ENCODE assay signal across 9 mouse cellular contexts in genomic region chr14:7853691-7854090, GRCm38 (mm10). TPM values are rescaled to one million over a fixed set of nuclear protein-coding genes. Genes with fewer than 3 reads are reported as not detected.
DNase-seq lines count a peak whose midpoint lies in the region; ATAC-seq lines count a peak whose summit lies in the region.
"Had no signal": no experiment of that assay in that cellular context is flagged by ENCODE, and none has a peak within 500 bp of the region (broad histone marks: within the 10 kb centered on the region; RNA-seq: fewer than 3 reads in every experiment).

No protein-coding gene starts in this region.

- no peak overlapping the region for H3K4me3 ChIP-seq in heart, embryonic 16.5 days (ENCODE audit: low read length)
- no peak overlapping the region for H3K4me3 ChIP-seq in midbrain, embryonic 15.5 days

- H3K9me3 ChIP-seq in heart, embryonic 16.5 days (replicated peaks; ENCODE audit: control insufficient read depth, low read length): no peaks in the 10 kb centered on the region
- no peaks in the 10 kb centered on the region for H3K9me3 ChIP-seq in midbrain, embryonic 15.5 days

- WGBS in heart, embryonic 16.5 days: 10% methylated on average over 11 of the region's 11 CpGs
- 52% methylated on average over 11 of the region's 11 CpGs for WGBS in midbrain, embryonic 15.5 days

- no peaks in the 10 kb centered on the region for H3K36me3 ChIP-seq in heart, embryonic 16.5 days (ENCODE audit: control insufficient read depth, insufficient read depth)
- no peaks in the 10 kb centered on the region for H3K36me3 ChIP-seq in midbrain, embryonic 15.5 days (replicated peaks)

- H3K27ac ChIP-seq in heart, embryonic 16.5 days (ENCODE audit: low read length): peak overlapping the region; percentile 63
- peak overlapping the region; percentile 25; the same call in 1 of the 2 replicates for H3K27ac ChIP-seq in midbrain, embryonic 15.5 days

- no peaks in the 10 kb centered on the region for H3K27me3 ChIP-seq in heart, embryonic 16.5 days (ENCODE audit: control insufficient read depth, insufficient read depth, low read length)
- no peaks in the 10 kb centered on the region for H3K27me3 ChIP-seq in midbrain, embryonic 15.5 days (replicated peaks)
- H3K27me3 ChIP-seq: CH12.LX had no signal

- peaks cover 39% of the 10 kb centered on the region for H3K4me1 ChIP-seq in heart, embryonic 16.5 days (ENCODE audit: control insufficient read depth, insufficient read depth, low read length)
- H3K4me1 ChIP-seq in midbrain, embryonic 15.5 days: peaks cover 16% of the 10 kb centered on the region

- intact Hi-C loops in heart, postnatal 25 days (cut with DNase I): loop anchor here (5.0 kb wide), 1 partner anchor 36 kb away; the partner anchor contains the start of gene Flnb

- peak; percentile 82 for ATAC-seq in heart, embryonic 16.5 days (replicated peaks; ENCODE audit: extremely low read depth, insufficient read depth, low FRiP score)
- peak; percentile 69 for ATAC-seq in midbrain, embryonic 15.5 days (replicated peaks)
- ATAC-seq in erythroid progenitor cell, adult 5-6 weeks (replicated peaks; ENCODE audit: low FRiP score, poor library complexity, severe bottlenecking): no peak

- peak; percentile 97 for DNase-seq in heart, adult 11 months
- DNase-seq in heart, postnatal 25 days (ENCODE audit: low spot score): no peak
- peak; percentile 61 for DNase-seq in embryo, embryonic 11 days
- DNase-seq in kidney, postnatal 4 days: peak; percentile 47 to 65
- DNase-seq in urinary bladder, adult 18-20 months (ENCODE audit: low spot score in 2 of 2): no peak

- peak overlapping the region; percentile 23 for H3K4me2 ChIP-seq in heart, embryonic 16.5 days (ENCODE audit: low read depth, low read length)
- H3K4me2 ChIP-seq in midbrain, embryonic 15.5 days: no peak overlapping the region

- H3K9ac ChIP-seq in heart, embryonic 16.5 days (ENCODE audit: low read length): no peak overlapping the region
- no peak overlapping the region for H3K9ac ChIP-seq in midbrain, embryonic 15.5 days

RNA-seq across cellular contexts. Expression of gene Flnb, which starts 35.9 kb away (rescaled TPM):
- total RNA-seq in heart, postnatal 25 days (2021): 10 to 100 TPM; 21.9 to 27.7 TPM
- 9.2 and 14.4 TPM in 2 replicates for polyA plus RNA-seq in heart, embryonic 16.5 days (2015; fragmentation: Nextera tagmentation; extraction: Ambion mirVana)
- polyA plus RNA-seq in midbrain, embryonic 15.5 days (2015; fragmentation: Nextera tagmentation; extraction: Ambion mirVana): 12.0 and 12.6 TPM in 2 replicates
- total RNA-seq in erythroid progenitor cell, adult 5-6 weeks (2015; ENCODE audit: low replicate concordance): 1.4 and 1.7 TPM in 2 replicates
- total RNA-seq in erythroid progenitor cell, adult 5-6 weeks (2017; ENCODE audit: low replicate concordance): 0.64 and 1.2 TPM in 2 replicates

Comparison
In these comparisons a context has a peak if more than half of its experiments do, and no peak if none do; other contexts are left out.
1. DNase-seq: peak in heart, adult 11 months (single experiment), embryo, embryonic 11 days (single experiment) and kidney, postnatal 4 days (2 of 2); none in heart, postnatal 25 days (single experiment) and urinary bladder, adult 18-20 months (0 of 2).
2. RNA of gene Flnb, which starts 35.9 kb away (total RNA-seq): 21.9 to 27.7 TPM in heart, postnatal 25 days; 0.64 to 1.7 TPM in erythroid progenitor cell, adult 5-6 weeks; every median in the first group is over 4 times any median in the second.